ENCODE assay signal across 15 mouse cellular contexts in the genomic region with DNA sequence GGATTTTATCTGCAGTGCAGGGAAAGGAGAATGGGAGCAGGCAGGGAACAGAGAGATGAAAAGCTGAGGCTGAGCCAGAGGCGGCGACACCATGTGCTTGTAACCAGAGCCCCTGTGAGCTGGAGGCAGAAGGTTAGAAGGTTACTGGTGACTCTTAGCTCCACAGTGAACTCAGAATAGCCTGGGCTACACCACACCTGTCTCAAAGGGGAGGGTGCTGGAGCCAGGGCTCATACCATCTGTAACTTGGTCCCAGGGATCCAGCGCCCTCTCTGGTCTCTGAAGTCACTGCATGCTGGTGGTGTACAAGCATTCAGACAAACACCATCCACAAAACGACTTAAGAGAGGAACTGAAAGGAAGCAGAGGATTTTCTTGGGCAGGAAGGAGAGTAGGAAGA. TPM values are rescaled to one million over a fixed set of nuclear protein-coding genes. Genes with fewer than 3 reads are reported as not detected.
DNase-seq lines count a peak whose midpoint lies in the region; TF ChIP-seq lines count a peak whose summit lies in the region.
"Had no signal": no experiment of that assay in that cellular context is flagged by ENCODE, and none has a peak within 500 bp of the region (broad histone marks: within the 10 kb centered on the region; RNA-seq: fewer than 3 reads in every experiment).

No protein-coding gene starts in this region.

- WGBS in cerebellum, adult 2 months, result 85% methylated on average over 4 of the region's 4 CpGs
- 80% methylated on average over 4 of the region's 4 CpGs for WGBS in bone marrow, adult 2 months

- H3K4me1 ChIP-seq in cerebellum, adult 2 months (ENCODE audit: control insufficient read depth, insufficient read depth, low read length), result no peaks in the 10 kb centered on the region; the same call in 1 of the 2 replicates
- peaks cover 3% of the 10 kb centered on the region; the same call in 1 of the 2 replicates for H3K4me1 ChIP-seq in bone marrow, adult 2 months (ENCODE audit: control insufficient read depth, insufficient read depth, low read length)
- H3K4me1 ChIP-seq: embryonic facial prominence, embryonic 15.5 days; lung, embryonic 15.5 days; neural tube, embryonic 13.5 days had no signal

- no peak for TF ChIP-seq POLR2A in cerebellum, adult 2 months (IDR thresholded peaks at IDR 0.05; ENCODE audit: borderline replicate concordance, insufficient read depth, low read length)
- TF ChIP-seq POLR2A in bone marrow, adult 2 months (IDR thresholded peaks at IDR 0.05; ENCODE audit: borderline replicate concordance, control insufficient read depth, low read depth, low read length), result no peak

- DNase-seq in cerebellum, adult 2 months, result no peak
- no peak for DNase-seq in cerebellum, adult 11-12 months
- DNase-seq in layer of hippocampus, adult 2 months (ENCODE audit: low spot score in 2 of 2), result no peak
- no peak for DNase-seq in layer of hippocampus, postnatal 14 days (ENCODE audit: low spot score in 2 of 2)
- peak; percentile 59 for DNase-seq in A20 (ENCODE audit: low read depth, low spot score)
- DNase-seq in adrenal gland, adult 2 months, result no peak
- no peak for DNase-seq in spleen, adult 18-20 months
- DNase-seq: cerebellum, postnatal 36 days; retina, postnatal 1 day; thymus, adult 2 months had no signal

- H3K4me3 ChIP-seq in cerebellum, adult 2 months (replicated peaks; ENCODE audit: insufficient read depth, low read depth, low read length), result no peak overlapping the region
- H3K4me3 ChIP-seq in layer of hippocampus, adult 2 months, result no peak overlapping the region
- H3K4me3 ChIP-seq in bone marrow, adult 2 months (replicated peaks; ENCODE audit: control insufficient read depth, low read depth, low read length), result no peak overlapping the region
- H3K4me3 ChIP-seq: embryonic facial prominence, embryonic 15.5 days; hindbrain, embryonic 15.5 days; lung, embryonic 15.5 days; neural tube, embryonic 13.5 days had no signal

- H3K27me3 ChIP-seq in cerebellum, adult 2 months (ENCODE audit: control insufficient read depth, insufficient read depth, low read length), result no peaks in the 10 kb centered on the region
- H3K27me3 ChIP-seq: embryonic facial prominence, embryonic 15.5 days; hindbrain, embryonic 15.5 days; lung, embryonic 15.5 days; neural tube, embryonic 13.5 days had no signal

- H3K27ac ChIP-seq in cerebellum, adult 2 months (ENCODE audit: insufficient read depth, low read length), result no peak overlapping the region
- H3K27ac ChIP-seq in layer of hippocampus, adult 2 months, result no peak overlapping the region
- H3K27ac ChIP-seq in bone marrow, adult 2 months (ENCODE audit: control insufficient read depth, insufficient read depth, low read depth, low read length, poor library complexity), result no peak overlapping the region
- H3K27ac ChIP-seq: embryonic facial prominence, embryonic 15.5 days; hindbrain, embryonic 15.5 days; lung, embryonic 15.5 days; neural tube, embryonic 13.5 days had no signal

- 0 out of 2 replicates have a peak, but pooled peaks have one; percentile 2 for TF ChIP-seq CTCF in cerebellum, adult 2 months (IDR thresholded peaks at IDR 0.05; ENCODE audit: borderline replicate concordance, insufficient read depth, low read depth, low read length)
- TF ChIP-seq CTCF in layer of hippocampus, adult 2 months (conservative IDR thresholded peaks at IDR 0.05), result peak; percentile 45; the same call in 1 of the 2 replicates
- peak; percentile 15; the same call in 1 of the 2 replicates for TF ChIP-seq CTCF in bone marrow, adult 2 months (IDR thresholded peaks at IDR 0.05; ENCODE audit: control insufficient read depth, insufficient read depth, low read length)

RNA-seq across cellular contexts. Expression of a gene that starts 36.9 kb away (rescaled TPM):
- 152 and 156 TPM in 2 replicates for polyA plus RNA-seq in cerebellum, adult 2 months (2012; rRNA removed)
- 100 to 1,000 TPM; 192 to 197 TPM for total RNA-seq in layer of hippocampus, adult 2 months (2021)
- total RNA-seq in layer of hippocampus, postnatal 14 days (2021), result 100 to 1,000 TPM; 121 to 130 TPM
- 67.3 and 80.9 TPM in 2 replicates for polyA plus RNA-seq in bone marrow, adult 2 months (2011; ENCODE audit: insufficient read depth, insufficient read length, low replicate concordance, missing spikeins)
- 100 to 1,000 TPM; 159 to 164 TPM for total RNA-seq in adrenal gland, adult 2 months (2021)
- 113 and 145 TPM in 2 replicates for polyA plus RNA-seq in adrenal gland, adult 2 months (2012; rRNA removed)

RNA-seq across cellular contexts. Expression of a gene that starts 54.4 kb away (rescaled TPM):
- 81.7 and 85.3 TPM in 2 replicates for polyA plus RNA-seq in cerebellum, adult 2 months (2012; rRNA removed)
- total RNA-seq in layer of hippocampus, adult 2 months (2021), result 10 to 100 TPM; 46.7 to 51.1 TPM
- total RNA-seq in layer of hippocampus, postnatal 14 days (2021), result 10 to 100 TPM; 65.3 to 70.2 TPM
- polyA plus RNA-seq in bone marrow, adult 2 months (2011; ENCODE audit: insufficient read depth, insufficient read length, low replicate concordance, missing spikeins), result 49.4 and 74.7 TPM in 2 replicates
- 10 to 100 TPM; 74.5 to 79.8 TPM for total RNA-seq in adrenal gland, adult 2 months (2021)
- 180 and 188 TPM in 2 replicates for polyA plus RNA-seq in adrenal gland, adult 2 months (2012; rRNA removed)

RNA-seq across cellular contexts. Expression of a gene that starts 54.8 kb away (rescaled TPM):
- 1.2 and 1.3 TPM in 2 replicates for polyA plus RNA-seq in cerebellum, adult 2 months (2012; rRNA removed)
- under 1 TPM; 0.59 to 0.61 TPM for total RNA-seq in layer of hippocampus, adult 2 months (2021)
- under 1 TPM; 0.25 to 0.26 TPM for total RNA-seq in layer of hippocampus, postnatal 14 days (2021)
- polyA plus RNA-seq in bone marrow, adult 2 months (2011; ENCODE audit: insufficient read depth, insufficient read length, low replicate concordance, missing spikeins), result not detected in 2 replicates
- total RNA-seq in adrenal gland, adult 2 months (2021), result under 1 TPM in 1 of 2 experiments, not detected in 1; 0.28 TPM
- 0.11 and 0.47 TPM in 2 replicates for polyA plus RNA-seq in adrenal gland, adult 2 months (2012; rRNA removed)
